Mouse (Mus musculus) limb, embryonic 14.5 days (tissue): Measurements from ENCODE around the gene Xxylt1. TPM values are rescaled to one million over a fixed set of nuclear protein-coding genes. Genes with fewer than 3 reads are reported as not detected.

Source experiments
- ATAC-seq: fragments of 200-750 bp; cut with Nextera tagmentation; 2 replicates; pipeline ENCODE4 v1.8.0; 2017; ENCODE audit warnings: low read depth, moderate number of reproducible peaks, moderate TSS enrichment; ENCODE audit not compliant: low FRiP score
- DNase-seq: peaks from one replicate; pipeline ENCODE4 v3.0.0-alpha.2; 2015; ENCODE audit warnings: low spot score
- H3K27ac ChIP-seq: fragments of 300-500 bp; sonication (generic); replicated peaks from 2 replicates; pipeline ENCODE4 v1.5.1; 2014; ENCODE audit warnings: low read depth, mild to moderate bottlenecking, low read length, moderate library complexity, mixed read lengths
- H3K27me3 ChIP-seq: fragments of 300-500 bp; sonication (generic); 2 replicates; pipeline ENCODE4 v1.6.1; 2014; ENCODE audit warnings: low read length, mixed read lengths; ENCODE audit not compliant: control insufficient read depth, insufficient read depth
- H3K36me3 ChIP-seq: fragments of 300-500 bp; sonication (generic); 2 replicates; pipeline ENCODE4 v1.6.1; 2014; ENCODE audit warnings: mild to moderate bottlenecking, low read length, moderate library complexity, mixed read lengths; ENCODE audit not compliant: control insufficient read depth, insufficient read depth
- H3K4me1 ChIP-seq: fragments of 300-500 bp; sonication (generic); 2 replicates; pipeline ENCODE4 v1.6.1; 2014; ENCODE audit warnings: antibody characterized with exemption, low read length, mixed read lengths; ENCODE audit not compliant: control insufficient read depth, insufficient read depth
- H3K4me2 ChIP-seq: fragments of 300-500 bp; sonication (generic); replicated peaks from 2 replicates; pipeline ENCODE4 v1.6.1; 2014; ENCODE audit warnings: low read depth, mild to moderate bottlenecking, low read length, moderate library complexity; ENCODE audit not compliant: severe bottlenecking
- H3K4me3 ChIP-seq: fragments of 300-500 bp; sonication (generic); replicated peaks from 2 replicates; pipeline ENCODE4 v1.5.1; 2014; ENCODE audit warnings: low read length
- H3K9ac ChIP-seq: fragments of 300-500 bp; sonication (generic); 2 replicates; pipeline ENCODE4 v1.6.1; 2014; ENCODE audit warnings: mild to moderate bottlenecking, low read depth, low read length, moderate library complexity; ENCODE audit not compliant: severe bottlenecking
- H3K9me3 ChIP-seq: fragments of 300-500 bp; sonication (generic); 2 replicates; pipeline ENCODE4 v1.6.1; 2016; ENCODE audit warnings: low read length; ENCODE audit not compliant: control insufficient read depth
- POLR2A ChIP-seq: fragments of 200-500 bp; IDR thresholded peaks from 2 replicates; pipeline ENCODE4 v1.8.0; 2012; ENCODE audit warnings: inconsistent platforms, mild to moderate bottlenecking, moderate library complexity, borderline replicate concordance; ENCODE audit not compliant: insufficient read depth, insufficient read length; ENCODE audit errors: extremely low read depth
- WGBS: fragments of 180-500 bp; shearing (Covaris S2); extraction: QIAGEN DNeasy Blood & Tissue Kit; methylation state at CpG from one replicate; pipeline ENCODE4 v1.1.7; 2014; 5-methylcytosine and 5-hydroxymethylcytosine counted together
- polyA plus RNA-seq, 2 experiments: library from polyadenylated mRNA; depleted of rRNA in 1 of 2; stranded (reverse) in 1 of 2; unstranded in 1 of 2; fragments of >200 nt; fragmentation: Nextera tagmentation in 1 of 2; extraction: Ambion mirVana in 1 of 2; gene quantifications; 2 replicates each; pipeline versions ENCODE4 v1.2.1 to v1.2.3; 2012 to 2014

The Xxylt1 gene
- polyA plus RNA-seq, 2 experiments, result 20.0 to 23.8 TPM

DNA sequence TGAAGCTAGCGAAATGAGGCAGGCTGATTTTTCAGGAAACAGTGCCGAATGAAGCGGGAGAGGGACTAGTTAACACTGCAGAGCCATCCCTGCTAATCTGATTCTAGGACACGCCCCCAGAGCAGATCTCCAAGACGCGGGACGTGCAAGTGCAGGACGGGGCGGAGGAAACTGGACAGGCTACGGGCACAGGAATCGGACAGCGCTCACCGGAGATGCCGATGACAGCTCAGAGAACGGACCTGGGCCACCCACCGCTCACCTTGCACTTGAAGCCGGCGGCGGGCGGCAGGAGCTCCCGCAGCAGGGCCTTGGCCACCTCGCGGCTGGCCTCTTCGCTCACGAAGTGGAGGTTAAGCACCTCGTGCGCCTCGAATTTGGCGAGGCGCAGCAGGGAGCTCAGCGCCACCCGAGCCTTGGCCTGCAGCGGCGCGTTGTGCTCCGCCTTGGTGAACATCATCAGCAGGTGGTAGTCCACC, 620 bp downstream of the Xxylt1 start:
- Histone ChIP-seq H3K27me3 (no peaks in the 10 kb centered on the region), H3K36me3 (no peaks in the 10 kb centered on the region; the same call in 1 of the 2 replicates), H3K9ac (peak overlapping the region; percentile 74), H3K4me1 (peaks cover 9% of the 10 kb centered on the region), H3K4me3 (peak overlapping the region; percentile 76), H3K9me3 (no peaks in the 10 kb centered on the region), H3K27ac (peak overlapping the region; percentile 86), H3K4me2 (peak overlapping the region; percentile 93)
- under 1% methylated on average over 33 of the region's 36 CpGs for WGBS
- peak; percentile 70 for DNase-seq
- peak; percentile 66 for ATAC-seq
- no peak for TF ChIP-seq POLR2A

DNA sequence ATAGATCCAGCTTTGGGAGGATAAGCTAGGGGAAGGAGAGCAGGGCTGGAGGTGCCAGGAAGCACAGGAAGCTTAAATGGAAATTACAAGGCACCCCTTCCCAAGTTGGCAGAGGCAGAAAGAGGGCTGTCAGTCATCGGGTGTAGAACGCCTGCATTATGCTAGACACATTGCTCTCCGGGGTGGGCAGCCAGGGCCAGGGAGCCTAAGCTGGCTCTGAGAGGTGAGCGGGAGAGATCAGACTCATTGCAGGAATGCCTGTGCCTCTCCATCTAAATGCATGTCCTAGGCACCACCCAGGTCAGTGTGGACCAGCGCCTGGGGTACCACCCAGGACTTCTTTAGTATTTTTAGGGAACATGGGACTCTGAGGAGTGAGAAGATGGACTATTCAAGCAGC, 3.8 kb downstream of the Xxylt1 start:
- 93% methylated on average over 5 of the region's 5 CpGs for WGBS
- DNase-seq (no peak), ATAC-seq (no peak)
- H3K4me1 ChIP-seq, result peaks cover 14% of the 10 kb centered on the region
- TF ChIP-seq POLR2A, result no peak
- H3K27me3 ChIP-seq, result no peaks in the 10 kb centered on the region
- no peak overlapping the region for H3K4me2 ChIP-seq
- no peak overlapping the region for H3K9ac ChIP-seq
- no peaks in the 10 kb centered on the region for H3K9me3 ChIP-seq
- no peak overlapping the region for H3K27ac ChIP-seq
- no peaks in the 10 kb centered on the region; the same call in 1 of the 2 replicates for H3K36me3 ChIP-seq
- H3K4me3 ChIP-seq, result no peak overlapping the region

DNA sequence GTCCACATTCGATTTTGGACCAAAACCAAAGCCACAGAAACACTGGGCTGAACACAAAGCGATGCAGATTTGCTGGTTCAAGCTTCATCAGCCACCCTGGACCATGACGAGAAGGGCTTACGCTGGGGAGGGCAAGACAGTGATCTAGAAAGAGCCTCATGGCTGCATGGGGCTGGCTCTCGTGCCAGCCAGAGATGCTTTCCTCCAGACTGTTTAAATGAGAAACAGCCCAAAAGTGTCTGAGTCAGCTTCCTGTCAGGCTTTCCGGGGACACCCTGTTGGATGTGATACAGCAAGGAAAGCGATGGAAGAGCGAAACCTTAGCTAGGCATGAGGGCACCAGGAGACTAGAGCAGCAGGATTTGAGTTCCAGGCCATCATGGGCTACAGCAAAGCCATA, 4.8 kb downstream of the Xxylt1 start:
- no peak overlapping the region for H3K4me2 ChIP-seq
- no peak for DNase-seq
- no peak overlapping the region for H3K9ac ChIP-seq
- H3K27ac ChIP-seq, result no peak overlapping the region
- ATAC-seq, result no peak
- H3K9me3 ChIP-seq, result no peaks in the 10 kb centered on the region
- 80% methylated on average over 8 of the region's 8 CpGs for WGBS
- no peaks in the 10 kb centered on the region for H3K27me3 ChIP-seq
- peaks cover 11% of the 10 kb centered on the region; the same call in 1 of the 2 replicates for H3K4me1 ChIP-seq
- H3K36me3 ChIP-seq, result no peaks in the 10 kb centered on the region; the same call in 1 of the 2 replicates
- no peak for TF ChIP-seq POLR2A
- H3K4me3 ChIP-seq, result no peak overlapping the region

DNA sequence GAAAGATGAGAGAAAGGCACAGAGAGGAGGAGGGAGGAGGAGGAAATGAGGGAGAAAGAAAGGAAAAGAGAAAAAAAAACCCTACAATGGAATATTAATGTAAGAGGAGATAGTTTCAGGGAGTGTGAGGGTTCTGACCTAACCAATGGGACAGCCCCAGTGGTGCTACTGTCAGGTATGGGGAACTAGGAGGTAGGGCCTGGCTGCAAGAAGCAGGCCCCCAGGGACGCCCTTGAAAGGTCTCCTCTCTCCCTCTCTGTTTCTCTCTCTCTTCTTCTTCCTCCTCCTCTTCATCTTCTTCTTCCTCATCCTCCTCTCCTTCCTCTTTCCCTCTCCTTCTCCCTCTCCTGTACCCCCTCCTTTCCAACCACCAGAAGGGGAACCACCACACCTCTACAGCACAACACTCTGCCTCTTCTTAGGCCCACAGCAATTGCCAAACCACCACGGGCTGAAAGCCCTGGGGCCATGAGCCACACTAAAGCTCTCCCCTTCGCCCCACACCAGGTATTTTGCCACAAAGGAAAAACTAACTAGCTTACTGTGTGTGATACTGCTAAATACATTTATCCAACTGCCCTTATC, 6.8 kb downstream of the Xxylt1 start:
- no peak overlapping the region for H3K4me3 ChIP-seq
- no peaks in the 10 kb centered on the region; the same call in 1 of the 2 replicates for H3K36me3 ChIP-seq
- WGBS, result 77% methylated on average over 3 of the region's 3 CpGs
- ATAC-seq, result no peak
- DNase-seq, result no peak
- H3K9me3 ChIP-seq, result no peaks in the 10 kb centered on the region
- no peak overlapping the region for H3K27ac ChIP-seq
- H3K4me2 ChIP-seq, result no peak overlapping the region
- no peak for TF ChIP-seq POLR2A
- H3K27me3 ChIP-seq, result no peaks in the 10 kb centered on the region
- no peak overlapping the region for H3K9ac ChIP-seq
- H3K4me1 ChIP-seq, result peaks cover 16% of the 10 kb centered on the region

DNA sequence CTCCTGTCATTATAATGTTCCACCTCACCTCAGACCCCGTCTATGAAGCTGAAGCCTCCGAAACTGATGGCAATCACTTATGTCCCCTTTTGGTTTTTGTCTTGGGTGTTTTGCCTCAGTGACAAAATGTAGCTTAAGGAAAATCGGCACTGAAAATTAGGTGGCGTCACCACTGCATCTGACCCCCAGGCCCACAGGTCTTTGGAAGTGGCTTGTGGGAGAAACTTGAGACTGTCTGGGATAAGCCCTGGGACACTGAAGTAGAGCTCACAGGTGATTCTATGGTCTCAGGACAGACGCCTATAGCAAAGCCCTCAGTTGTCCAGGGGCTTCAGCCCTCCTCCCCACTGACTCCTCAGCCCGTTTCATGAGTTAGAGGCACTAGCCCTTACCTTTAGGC, 9.5 kb downstream of the Xxylt1 start:
- no peak for TF ChIP-seq POLR2A
- no peak overlapping the region for H3K4me2 ChIP-seq
- WGBS, result 82% methylated on average over 6 of the region's 6 CpGs

More for the DNA sequence above, 9.5 kb downstream of the Xxylt1 start:
- Histone ChIP-seq H3K9me3 (no peaks in the 10 kb centered on the region), H3K9ac (no peak overlapping the region), H3K27ac (no peak overlapping the region), H3K27me3 (no peaks in the 10 kb centered on the region), H3K4me3 (no peak overlapping the region), H3K36me3 (no peaks in the 10 kb centered on the region; the same call in 1 of the 2 replicates), H3K4me1 (peaks cover 16% of the 10 kb centered on the region)
- ATAC-seq (no peak), DNase-seq (no peak)
